Mouse (Mus musculus): ENCODE measurements around the gene Npas2. TPM values are rescaled to one million over a fixed set of nuclear protein-coding genes. Genes with fewer than 3 reads are reported as not detected.
A peak's percentile ranks its signal among the peaks of the same experiment; 100 is the strongest.

Npas2 gene
- polyA plus RNA-seq, 1 experiment from 2014 or later = 0.27 TPM

DNA sequence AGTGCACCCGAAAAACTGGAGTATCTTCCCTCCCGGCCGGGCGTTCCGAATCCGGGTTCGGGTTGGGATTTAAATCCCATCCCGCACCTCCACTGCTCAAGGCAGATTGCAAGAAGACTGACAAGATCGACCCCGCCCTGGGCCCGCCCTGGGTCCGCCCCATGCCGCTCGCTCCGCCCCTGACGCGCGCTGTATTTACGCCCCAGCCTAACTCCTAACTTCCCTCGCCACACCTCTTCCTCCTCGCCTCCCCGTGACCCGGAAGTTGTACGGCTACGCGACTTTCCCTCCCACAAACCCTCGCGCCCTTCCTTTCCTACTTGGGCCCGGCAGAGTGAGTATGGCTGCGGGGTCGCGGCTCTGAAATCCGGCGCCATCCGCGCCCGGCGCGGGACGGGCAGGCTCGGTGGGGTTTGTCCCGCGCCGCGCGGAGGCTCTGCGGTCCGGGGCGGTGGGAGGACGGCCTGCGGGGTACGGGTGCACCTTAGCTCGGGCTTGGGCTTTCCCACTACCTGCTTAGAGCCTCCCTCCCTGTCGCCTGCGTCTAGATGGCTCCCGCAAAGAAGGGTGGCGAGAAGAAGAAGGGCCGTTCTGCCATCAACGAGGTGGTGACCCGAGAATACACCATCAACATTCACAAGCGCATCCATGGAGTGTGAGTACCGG lies 174.2 kb downstream of the Npas2 start, which contains the start of gene Rpl31:
Gene Rpl31, plus strand, starts transcription at position 242 of the 666 bp plus-strand sequence.
- Histone ChIP-seq H3K27me3 (replicated peaks; ENCODE audit: control insufficient read depth, insufficient read depth, low read length) (no peaks in the 10 kb centered on the region), H3K27ac (ENCODE audit: low read depth, low read length) (peak within 1 kb of the TSS; percentile 92), H3K4me1 (ENCODE audit: control insufficient read depth, insufficient read depth, low read length) (peaks cover 16% of the 10 kb centered on the region), H3K4me3 (ENCODE audit: low read depth, low read length) (peak within 1 kb of the TSS; percentile 75), H3K36me3 (ENCODE audit: control insufficient read depth, insufficient read depth, low read length) (peaks cover 33% of the 10 kb centered on the region), H3K9ac (ENCODE audit: low read length) (peak within 1 kb of the TSS; percentile 97), H3K9me3 (replicated peaks; ENCODE audit: control insufficient read depth, low read length) (no peaks in the 10 kb centered on the region), H3K4me2 (ENCODE audit: low read length) (peak within 1 kb of the TSS; percentile 86)
- peak; percentile 100 for ATAC-seq
- WGBS = 0% methylated on average over 58 of the region's 62 CpGs
- DNase-seq (ENCODE audit: low spot score) = peak; percentile 98

DNA sequence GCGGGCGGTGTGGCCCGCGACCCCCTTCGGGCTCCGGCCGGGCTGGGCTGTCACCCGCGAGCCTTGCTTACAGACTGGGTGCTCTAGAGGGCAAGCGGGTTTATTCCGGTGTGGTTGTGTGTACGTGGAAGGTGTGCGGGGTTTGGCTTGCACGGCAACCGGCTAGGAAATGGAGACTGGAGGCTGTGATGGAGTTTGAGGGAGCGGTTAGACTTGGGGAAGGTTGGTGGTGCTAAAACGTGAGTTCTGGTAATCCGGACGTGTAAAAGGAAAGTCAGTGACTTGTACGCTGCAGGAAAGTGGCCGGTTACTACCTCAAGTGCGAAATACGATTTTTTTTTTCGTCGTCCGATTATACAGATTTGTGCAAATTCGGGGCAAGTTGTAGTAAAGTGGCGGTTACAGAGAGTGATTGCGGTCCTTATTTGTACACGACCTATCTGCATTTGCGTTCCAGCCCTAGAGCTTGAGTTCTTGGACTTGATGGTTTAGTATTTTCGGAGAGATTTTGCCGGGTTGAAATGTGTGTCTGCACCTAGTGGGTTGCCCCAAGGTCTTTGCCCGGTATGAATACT lies 174.8 kb downstream of the Npas2 start:
- peak; percentile 11 for DNase-seq (ENCODE audit: low spot score)
- Histone ChIP-seq H3K4me1 (ENCODE audit: control insufficient read depth, insufficient read depth, low read length) (peaks cover 16% of the 10 kb centered on the region), H3K9ac (ENCODE audit: low read length) (peak overlapping the region; percentile 97), H3K4me2 (ENCODE audit: low read length) (peak overlapping the region; percentile 86), H3K4me3 (ENCODE audit: low read depth, low read length) (peak overlapping the region; percentile 75), H3K27ac (ENCODE audit: low read depth, low read length) (peak overlapping the region; percentile 92), H3K27me3 (replicated peaks; ENCODE audit: control insufficient read depth, insufficient read depth, low read length) (no peaks in the 10 kb centered on the region), H3K36me3 (ENCODE audit: control insufficient read depth, insufficient read depth, low read length) (peaks cover 40% of the 10 kb centered on the region), H3K9me3 (replicated peaks; ENCODE audit: control insufficient read depth, low read length) (no peaks in the 10 kb centered on the region)
- ATAC-seq = peak; percentile 15
- WGBS = under 1% methylated on average over 34 of the region's 34 CpGs

DNA sequence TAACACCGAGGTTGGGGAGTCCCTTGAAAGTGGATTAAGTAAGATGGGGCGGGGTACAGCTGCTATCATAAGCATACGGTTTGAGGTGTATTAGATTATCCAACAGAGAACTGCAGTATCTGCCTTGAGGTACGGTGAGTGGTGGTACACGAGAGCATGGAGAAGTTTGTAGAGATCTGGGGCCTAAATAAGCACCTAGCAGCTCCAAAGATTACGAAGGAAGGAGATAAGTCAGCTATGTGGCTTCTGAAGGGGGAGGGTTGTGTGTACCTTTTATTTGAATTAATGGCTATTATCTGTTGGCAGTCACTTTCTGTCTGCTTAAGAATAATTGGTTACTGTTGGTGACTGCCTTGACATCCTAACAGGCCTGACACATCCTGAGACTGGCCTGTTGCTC lies 176.9 kb downstream of the Npas2 start:
- H3K9me3 ChIP-seq (replicated peaks; ENCODE audit: control insufficient read depth, low read length) = no peaks in the 10 kb centered on the region
- 90% methylated on average over 6 of the region's 6 CpGs for WGBS
- no peak overlapping the region for H3K27ac ChIP-seq (ENCODE audit: low read depth, low read length)
- no peak for DNase-seq (ENCODE audit: low spot score)
- no peak for ATAC-seq
- peaks cover 51% of the 10 kb centered on the region for H3K36me3 ChIP-seq (ENCODE audit: control insufficient read depth, insufficient read depth, low read length)
- H3K27me3 ChIP-seq (replicated peaks; ENCODE audit: control insufficient read depth, insufficient read depth, low read length) = no peaks in the 10 kb centered on the region
- H3K4me2 ChIP-seq (ENCODE audit: low read length) = no peak overlapping the region
- H3K4me1 ChIP-seq (ENCODE audit: control insufficient read depth, insufficient read depth, low read length) = peaks cover 16% of the 10 kb centered on the region
- H3K4me3 ChIP-seq (ENCODE audit: low read depth, low read length) = no peak overlapping the region
- H3K9ac ChIP-seq (ENCODE audit: low read length) = no peak overlapping the region

DNA sequence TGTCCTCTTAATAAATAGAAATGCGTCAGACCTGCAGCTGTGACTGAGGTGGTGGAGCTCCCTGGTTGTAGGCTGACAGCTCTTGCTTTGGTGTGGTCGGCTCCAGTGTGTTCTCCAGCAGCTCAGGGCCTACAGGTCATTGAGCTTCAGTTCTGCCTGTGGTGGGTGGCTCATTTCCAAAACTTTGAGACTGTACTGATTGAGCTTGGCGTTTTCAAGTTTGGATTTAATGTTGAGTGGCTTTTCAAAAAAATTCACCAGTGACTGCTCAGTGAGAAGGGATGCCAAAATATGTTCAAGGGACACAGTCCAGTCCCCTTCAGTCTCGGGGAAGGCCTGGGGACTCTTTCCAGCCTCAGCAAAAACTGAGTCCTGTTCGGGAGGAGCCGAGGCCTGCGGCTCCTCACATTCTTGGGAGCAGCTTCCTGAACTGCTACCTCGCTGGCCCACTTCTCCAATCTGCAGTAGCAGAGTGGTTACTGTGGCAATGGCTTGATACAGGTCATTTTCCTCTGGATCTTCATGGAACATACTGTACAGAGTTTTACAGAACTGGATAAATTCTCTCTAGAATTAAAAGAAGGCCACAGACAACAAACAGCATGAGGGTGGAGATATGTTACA lies 178.8 kb downstream of the Npas2 start:
- H3K36me3 ChIP-seq (ENCODE audit: control insufficient read depth, insufficient read depth, low read length) = peaks cover 60% of the 10 kb centered on the region

DNA sequence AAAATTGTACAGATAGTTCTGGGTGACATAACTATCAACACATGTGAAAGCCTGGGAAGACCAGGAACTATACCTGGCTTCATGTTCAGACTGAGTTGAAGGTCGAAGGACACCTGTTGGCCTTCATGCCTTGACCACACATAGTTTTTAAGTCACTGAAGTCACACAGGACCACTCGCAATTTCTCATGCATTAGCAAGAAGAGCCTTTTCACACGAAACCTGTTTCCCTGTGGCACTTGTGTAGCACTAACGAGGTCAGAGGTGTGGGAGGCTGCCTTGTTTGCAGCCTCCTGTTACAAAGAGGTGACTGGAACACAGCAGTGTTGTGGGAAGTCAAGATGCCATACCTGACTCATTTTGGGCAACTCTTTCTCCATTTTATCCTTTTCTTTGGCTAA lies 179.8 kb downstream of the Npas2 start:
- no peak overlapping the region for H3K9ac ChIP-seq (ENCODE audit: low read length)
- 50% methylated on average over 4 of the region's 4 CpGs for WGBS
- no peaks in the 10 kb centered on the region for H3K9me3 ChIP-seq (replicated peaks; ENCODE audit: control insufficient read depth, low read length)
- no peak overlapping the region for H3K4me2 ChIP-seq (ENCODE audit: low read length)
- no peak for ATAC-seq
- peaks cover 10% of the 10 kb centered on the region; the same call in 1 of the 2 replicates for H3K4me1 ChIP-seq (ENCODE audit: control insufficient read depth, insufficient read depth, low read length)
- peaks cover 60% of the 10 kb centered on the region for H3K36me3 ChIP-seq (ENCODE audit: control insufficient read depth, insufficient read depth, low read length)
- no peaks in the 10 kb centered on the region for H3K27me3 ChIP-seq (replicated peaks; ENCODE audit: control insufficient read depth, insufficient read depth, low read length)
- H3K27ac ChIP-seq (ENCODE audit: low read depth, low read length) = no peak overlapping the region
- DNase-seq (ENCODE audit: low spot score) = no peak
- H3K4me3 ChIP-seq (ENCODE audit: low read depth, low read length) = no peak overlapping the region

More for the DNA sequence above, 178.8 kb downstream of the Npas2 start:
- Histone ChIP-seq H3K9me3 (replicated peaks; ENCODE audit: control insufficient read depth, low read length) (no peaks in the 10 kb centered on the region), H3K4me3 (ENCODE audit: low read depth, low read length) (no peak overlapping the region), H3K9ac (ENCODE audit: low read length) (no peak overlapping the region), H3K4me1 (ENCODE audit: control insufficient read depth, insufficient read depth, low read length) (peaks cover 10% of the 10 kb centered on the region; the same call in 1 of the 2 replicates), H3K27me3 (replicated peaks; ENCODE audit: control insufficient read depth, insufficient read depth, low read length) (no peaks in the 10 kb centered on the region), H3K27ac (ENCODE audit: low read depth, low read length) (no peak overlapping the region), H3K4me2 (ENCODE audit: low read length) (no peak overlapping the region)
- 79% methylated on average over 8 of the region's 8 CpGs for WGBS
- ATAC-seq (no peak), DNase-seq (ENCODE audit: low spot score) (no peak)

DNA sequence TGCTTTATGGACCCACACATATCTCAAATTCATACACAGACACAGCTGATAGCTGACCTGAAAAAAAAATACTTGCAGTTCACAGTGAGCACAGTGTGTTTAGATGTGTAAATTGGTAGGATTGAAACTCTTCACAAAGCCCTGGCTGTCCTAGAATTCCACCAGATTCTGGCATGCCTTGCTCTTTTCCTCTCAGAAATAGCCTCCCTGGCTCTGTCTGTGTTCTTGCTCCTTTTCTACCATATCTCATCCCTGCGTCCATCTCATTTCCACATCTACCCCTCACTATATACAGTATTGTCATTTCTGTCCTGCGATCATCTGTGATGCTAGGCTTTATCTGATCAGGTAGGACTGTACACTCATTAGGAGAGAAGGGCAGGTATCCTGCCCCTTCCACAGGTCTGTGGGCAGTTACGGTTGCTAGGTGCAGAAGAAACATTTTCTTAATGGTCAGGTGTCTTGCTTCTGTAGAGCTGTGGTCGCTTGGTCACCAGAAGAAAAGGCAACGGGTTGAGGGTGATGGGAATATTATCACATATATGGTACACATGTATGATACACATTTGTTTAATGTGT lies 180.8 kb downstream of the Npas2 start:
- Histone ChIP-seq H3K9ac (ENCODE audit: low read length) (no peak overlapping the region), H3K36me3 (ENCODE audit: control insufficient read depth, insufficient read depth, low read length) (peaks cover 60% of the 10 kb centered on the region), H3K4me3 (ENCODE audit: low read depth, low read length) (no peak overlapping the region), H3K4me1 (ENCODE audit: control insufficient read depth, insufficient read depth, low read length) (peaks cover 2% of the 10 kb centered on the region; the same call in 1 of the 2 replicates), H3K9me3 (replicated peaks; ENCODE audit: control insufficient read depth, low read length) (no peaks in the 10 kb centered on the region), H3K27me3 (replicated peaks; ENCODE audit: control insufficient read depth, insufficient read depth, low read length) (no peaks in the 10 kb centered on the region), H3K4me2 (ENCODE audit: low read length) (no peak overlapping the region), H3K27ac (ENCODE audit: low read depth, low read length) (no peak overlapping the region)
- 86% methylated on average over 5 of the region's 5 CpGs for WGBS
- ATAC-seq (no peak), DNase-seq (ENCODE audit: low spot score) (no peak)

DNA sequence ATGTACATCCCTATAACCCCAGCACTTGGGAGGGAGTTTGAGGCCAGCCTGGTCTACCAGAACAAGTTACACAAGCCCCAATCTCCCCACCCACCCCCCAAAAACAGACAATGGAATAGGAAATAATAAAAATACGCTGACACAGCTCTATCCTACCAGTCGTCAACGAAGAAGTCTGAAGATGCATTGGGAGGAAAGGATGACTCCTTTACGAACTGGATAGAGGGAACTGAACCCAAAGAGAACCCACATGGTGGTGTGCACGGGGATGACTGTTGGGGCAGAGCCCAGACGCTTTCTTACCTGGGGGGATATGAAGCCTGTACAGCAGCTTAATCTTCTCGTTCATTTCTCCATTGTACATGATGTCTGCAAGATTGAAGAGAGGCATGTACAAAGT lies 182.6 kb downstream of the Npas2 start:
- no peak overlapping the region for H3K4me3 ChIP-seq (ENCODE audit: low read depth, low read length)
- no peak overlapping the region for H3K4me2 ChIP-seq (ENCODE audit: low read length)
- H3K9ac ChIP-seq (ENCODE audit: low read length) = no peak overlapping the region
- H3K4me1 ChIP-seq (ENCODE audit: control insufficient read depth, insufficient read depth, low read length) = no peaks in the 10 kb centered on the region
- ATAC-seq (no peak), DNase-seq (ENCODE audit: low spot score) (no peak)
- no peaks in the 10 kb centered on the region for H3K27me3 ChIP-seq (replicated peaks; ENCODE audit: control insufficient read depth, insufficient read depth, low read length)
- WGBS = 89% methylated on average over 7 of the region's 7 CpGs
- no peaks in the 10 kb centered on the region for H3K9me3 ChIP-seq (replicated peaks; ENCODE audit: control insufficient read depth, low read length)
- peaks cover 43% of the 10 kb centered on the region for H3K36me3 ChIP-seq (ENCODE audit: control insufficient read depth, insufficient read depth, low read length)
- H3K27ac ChIP-seq (ENCODE audit: low read depth, low read length) = no peak overlapping the region

DNA sequence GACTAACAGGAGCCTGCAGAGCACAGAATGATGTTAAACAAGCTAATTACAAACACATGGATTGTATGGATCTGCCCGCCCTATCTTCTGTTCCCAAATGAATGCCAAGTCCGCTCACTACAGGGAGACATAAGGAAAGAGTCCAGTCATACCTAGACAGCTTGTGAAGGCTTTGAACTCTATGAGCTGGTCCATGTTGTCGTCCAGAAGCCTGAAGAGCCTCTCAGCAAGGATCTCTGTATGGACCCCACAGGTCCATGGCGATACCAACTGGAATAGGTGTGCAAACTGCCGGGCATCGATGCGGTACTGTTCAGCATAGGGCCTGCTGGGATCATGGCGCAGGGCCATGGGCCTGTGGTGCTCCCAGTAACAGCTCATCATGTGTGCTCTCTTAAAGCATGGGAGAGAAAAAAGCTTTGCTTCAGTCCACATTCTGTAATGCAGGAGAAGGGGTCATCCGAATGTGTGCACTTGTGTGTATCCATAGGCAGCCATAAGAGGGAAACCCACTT lies 183.3 kb downstream of the Npas2 start:
- peaks cover 36% of the 10 kb centered on the region for H3K36me3 ChIP-seq (ENCODE audit: control insufficient read depth, insufficient read depth, low read length)
- no peaks in the 10 kb centered on the region for H3K4me1 ChIP-seq (ENCODE audit: control insufficient read depth, insufficient read depth, low read length)
- no peak overlapping the region for H3K4me2 ChIP-seq (ENCODE audit: low read length)
- 92% methylated on average over 9 of the region's 9 CpGs for WGBS
- H3K27me3 ChIP-seq (replicated peaks; ENCODE audit: control insufficient read depth, insufficient read depth, low read length) = no peaks in the 10 kb centered on the region
- H3K4me3 ChIP-seq (ENCODE audit: low read depth, low read length) = no peak overlapping the region
- DNase-seq (ENCODE audit: low spot score) = no peak
- H3K9me3 ChIP-seq (replicated peaks; ENCODE audit: control insufficient read depth, low read length) = no peaks in the 10 kb centered on the region
- H3K27ac ChIP-seq (ENCODE audit: low read depth, low read length) = no peak overlapping the region
- ATAC-seq = no peak
- H3K9ac ChIP-seq (ENCODE audit: low read length) = no peak overlapping the region

All from forebrain, embryonic 14.5 days (tissue).